ENCODE assay signal across 17 mouse cellular contexts in the genomic region with DNA sequence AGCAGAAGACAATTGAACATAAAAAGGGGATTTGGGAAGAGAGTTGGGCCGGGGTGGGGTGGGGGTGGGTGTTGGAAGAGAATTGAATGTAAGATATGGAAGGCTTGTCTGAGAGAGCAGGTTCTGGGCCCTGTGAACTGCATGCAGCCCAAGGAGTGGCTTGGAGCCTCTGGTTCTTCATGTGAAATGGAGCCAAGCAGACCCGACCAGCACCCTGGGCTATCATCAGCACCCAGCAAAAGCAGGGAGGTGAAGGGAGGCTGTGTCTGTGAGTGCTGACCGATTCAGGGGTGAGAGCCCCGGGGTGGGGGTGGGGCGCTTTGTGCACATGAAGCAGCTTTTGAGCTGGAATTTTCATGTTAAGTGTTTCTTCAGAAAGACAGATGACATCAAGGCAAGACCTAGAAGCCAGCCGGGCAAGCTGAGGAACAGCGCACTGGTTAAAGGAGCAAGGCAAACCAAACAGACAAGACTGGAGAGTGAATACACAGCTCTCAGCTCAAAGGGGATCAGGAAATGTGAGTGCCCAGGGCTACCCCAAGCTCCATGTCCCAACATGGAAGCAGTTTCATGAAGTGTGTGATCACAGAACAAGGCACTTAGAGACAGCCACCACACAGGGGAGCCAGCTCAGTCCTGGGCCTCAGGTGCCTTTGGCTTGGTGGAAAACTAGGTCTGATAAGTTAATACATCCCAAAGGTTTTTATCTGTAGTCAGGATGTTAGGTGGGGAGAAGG. TPM values are rescaled to one million over a fixed set of nuclear protein-coding genes. Genes with fewer than 3 reads are reported as not detected.
A peak's percentile ranks its signal among the peaks of the same experiment; 100 is the strongest.
DNase-seq lines count a peak whose midpoint lies in the region; ATAC-seq and TF ChIP-seq lines count a peak whose summit lies in the region.
"Had no signal": no experiment of that assay in that cellular context is flagged by ENCODE, and none has a peak within 500 bp of the region (broad histone marks: within the 10 kb centered on the region; RNA-seq: fewer than 3 reads in every experiment).

No protein-coding gene starts in this region.

- no peaks in the 10 kb centered on the region for H3K9me3 ChIP-seq in lung, postnatal 0 days (ENCODE audit: low read length)
- no peaks in the 10 kb centered on the region for H3K9me3 ChIP-seq in liver, embryonic 12.5 days (replicated peaks)
- H3K9me3 ChIP-seq: embryonic facial prominence, embryonic 15.5 days; forebrain, embryonic 15.5 days; megakaryocyte, embryonic 14.5 days; neural tube, embryonic 13.5 days had no signal

- peak; percentile 28; the same call in 1 of the 2 replicates for TF ChIP-seq CTCF in lung, postnatal 0 days (IDR thresholded peaks at IDR 0.05)
- TF ChIP-seq CTCF in bone marrow macrophage, adult 2 months (IDR thresholded peaks at IDR 0.05; ENCODE audit: low read depth, low read length), result no peak

- no peak overlapping the region for H3K27ac ChIP-seq in lung, postnatal 0 days (ENCODE audit: low read length)
- H3K27ac ChIP-seq in bone marrow macrophage, adult 2 months (ENCODE audit: insufficient read depth, low read depth, low read length), result peak overlapping the region; percentile 91
- H3K27ac ChIP-seq in liver, embryonic 12.5 days, result no peak overlapping the region
- H3K27ac ChIP-seq: embryonic facial prominence, embryonic 15.5 days; forebrain, embryonic 15.5 days; hindbrain, embryonic 14.5 days; left cerebral cortex, adult 2 months; neural tube, embryonic 13.5 days had no signal

- H3K4me2 ChIP-seq in lung, postnatal 0 days (replicated peaks; ENCODE audit: low read depth, low read length), result no peak overlapping the region
- peak overlapping the region; percentile 66 for H3K4me2 ChIP-seq in liver, embryonic 12.5 days
- H3K4me2 ChIP-seq: embryonic facial prominence, embryonic 15.5 days; forebrain, embryonic 15.5 days; hindbrain, embryonic 14.5 days; neural tube, embryonic 13.5 days had no signal

- ATAC-seq in lung, postnatal 0 days, result no peak
- ATAC-seq in liver, embryonic 12.5 days, result no peak
- ATAC-seq: forebrain, embryonic 15.5 days had no signal

- H3K36me3 ChIP-seq in lung, postnatal 0 days (ENCODE audit: insufficient read depth, low read length), result no peaks in the 10 kb centered on the region
- H3K36me3 ChIP-seq in liver, embryonic 12.5 days, result no peaks in the 10 kb centered on the region
- H3K36me3 ChIP-seq: embryonic facial prominence, embryonic 15.5 days; forebrain, embryonic 15.5 days; neural tube, embryonic 13.5 days had no signal

- H3K9ac ChIP-seq in lung, postnatal 0 days (replicated peaks; ENCODE audit: low read depth), result no peak overlapping the region
- H3K9ac ChIP-seq in liver, embryonic 12.5 days, result 0 out of 2 replicates have a peak overlapping the region, but pooled peaks have one; percentile 19
- H3K9ac ChIP-seq: embryonic facial prominence, embryonic 15.5 days; forebrain, embryonic 15.5 days; hindbrain, embryonic 14.5 days; neural tube, embryonic 13.5 days had no signal

- DNase-seq in lung, postnatal 0 days (ENCODE audit: low spot score), result no peak
- no peak for DNase-seq in lung, postnatal 36 days
- DNase-seq in adrenal gland, postnatal 25 days, result no peak
- no peak for DNase-seq in right cerebral cortex, postnatal 36 days (ENCODE audit: low spot score in 2 of 2)
- no peak for DNase-seq in layer of hippocampus, postnatal 14 days (ENCODE audit: low spot score in 2 of 2)
- DNase-seq: adrenal gland, adult 8-10 months; cerebellum, adult 9-10 months; heart, postnatal 14 days; kidney, adult 9 months had no signal

- no peaks in the 10 kb centered on the region for H3K27me3 ChIP-seq in lung, postnatal 0 days (replicated peaks; ENCODE audit: insufficient read depth, low read length)
- no peaks in the 10 kb centered on the region for H3K27me3 ChIP-seq in liver, embryonic 12.5 days (replicated peaks)
- H3K27me3 ChIP-seq: embryonic facial prominence, embryonic 15.5 days; forebrain, embryonic 15.5 days; megakaryocyte, embryonic 14.5 days; neural tube, embryonic 13.5 days had no signal

- no peak for TF ChIP-seq POLR2A in bone marrow macrophage, adult 2 months (IDR thresholded peaks at IDR 0.05; ENCODE audit: borderline replicate concordance, low read depth, low read length)

- TF ChIP-seq EP300 in lung, postnatal 0 days (IDR thresholded peaks at IDR 0.05), result no peak

- 58% methylated on average over 7 of the region's 7 CpGs for WGBS in lung, postnatal 0 days
- WGBS in liver, embryonic 12.5 days (ENCODE audit: insufficient replicate concordance), result 66% methylated on average over 7 of the region's 7 CpGs

- H3K4me1 ChIP-seq in lung, postnatal 0 days (ENCODE audit: insufficient read depth, low read depth, low read length), result no peaks in the 10 kb centered on the region; the same call in 1 of the 2 replicates
- H3K4me1 ChIP-seq in bone marrow macrophage, adult 2 months (ENCODE audit: control insufficient read depth, insufficient read depth, low read length), result peaks cover 88% of the 10 kb centered on the region
- H3K4me1 ChIP-seq in liver, embryonic 12.5 days, result peaks cover 66% of the 10 kb centered on the region

- no peak overlapping the region for H3K4me3 ChIP-seq in lung, postnatal 0 days (ENCODE audit: low read depth, low read length)
- peak overlapping the region; percentile 42 for H3K4me3 ChIP-seq in bone marrow macrophage, adult 2 months (ENCODE audit: insufficient read depth, low read length)
- H3K4me3 ChIP-seq in liver, embryonic 12.5 days, result no peak overlapping the region
- H3K4me3 ChIP-seq: embryonic facial prominence, embryonic 15.5 days; forebrain, embryonic 15.5 days; left cerebral cortex, adult 2 months; neural tube, embryonic 13.5 days had no signal

RNA-seq across cellular contexts. Expression of a gene that starts 40.1 kb away (rescaled TPM):
- 26.3 and 26.9 TPM in 2 replicates for polyA plus RNA-seq in lung, postnatal 0 days (2015; fragmentation: Nextera tagmentation; extraction: Ambion mirVana)
- polyA plus RNA-seq in bone marrow macrophage, adult 2 months (2012; ENCODE audit: insufficient read depth, insufficient read length, missing spikeins), result 77.6 and 78.7 TPM in 2 replicates
- polyA plus RNA-seq in liver, embryonic 12.5 days (2016; fragmentation: Nextera tagmentation; extraction: Ambion mirVana), result 22.7 and 23.5 TPM in 2 replicates
- 48.2 and 51.3 TPM in 2 replicates for total RNA-seq in adrenal gland, postnatal 25 days (2021)
- 10 to 100 TPM; 13.4 to 13.7 TPM for total RNA-seq in layer of hippocampus, postnatal 14 days (2021)
